Mouse (Mus musculus): ENCODE measurements at regions not wholly inside any gene's neighbourhood (a gene's known extent, or its start where the extent isn't known, plus 50 kb on each side); places are given as distances from the start of the nearest gene placed in this dataset.

GRCm38 (mm10) chr4:53219351-53219750 is 59.7 kb upstream of the Abca1 start:
- DNase-seq (ENCODE audit: low spot score in 2 of 2) = peak in 1 of 2 experiments; percentile 16

DNA sequence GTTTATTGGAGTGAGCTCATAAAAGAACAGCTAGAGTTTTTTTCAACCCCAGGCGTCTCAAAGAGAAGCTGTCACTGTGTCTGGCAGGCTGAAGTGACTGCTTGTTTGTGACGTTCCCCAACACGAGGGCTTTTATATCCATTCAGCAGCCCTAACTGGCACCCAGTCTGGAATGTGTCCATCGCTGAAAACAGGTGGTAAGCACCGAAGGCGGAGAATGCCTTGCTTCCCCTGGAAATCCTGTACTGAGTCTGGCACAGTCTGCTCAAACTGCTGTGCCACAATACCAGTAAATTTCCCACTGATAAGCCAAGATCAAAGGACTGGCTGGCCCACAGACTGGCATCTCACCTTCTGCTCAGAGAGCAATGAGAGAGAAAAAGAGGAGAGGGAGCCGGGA is 59.1 kb upstream of the Abca1 start:
- peak in 1 of 2 experiments; percentile 11 for DNase-seq (ENCODE audit: low spot score in 2 of 2)

DNA sequence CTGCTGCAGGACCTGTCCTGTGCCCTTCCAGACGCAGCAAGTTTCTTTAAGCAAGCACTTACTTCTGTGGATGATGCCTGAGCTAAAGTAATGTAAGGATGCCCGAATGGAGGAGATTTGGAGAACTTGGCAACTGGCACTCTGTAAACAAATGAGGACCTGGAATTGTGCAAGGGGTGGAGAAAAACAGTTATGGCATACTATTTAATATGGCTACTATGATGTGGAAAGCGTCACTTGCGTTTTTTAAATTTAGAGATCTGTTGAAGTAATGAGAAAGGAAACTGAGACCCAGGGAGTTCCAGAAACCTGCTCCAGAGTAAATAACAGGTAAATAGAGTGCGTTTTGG is 58.6 kb upstream of the Abca1 start:
- no peak for DNase-seq (ENCODE audit: low spot score in 2 of 2)

- peak; percentile 54 to 55 for DNase-seq (ENCODE audit: low spot score in 2 of 2)
These were observed 58.1 kb upstream of the Abca1 start for GRCm38 (mm10) chr4:53217608-53218290.

- no peak for DNase-seq (ENCODE audit: low spot score in 2 of 2)
These were observed 52.8 kb upstream of the Abca1 start for GRCm38 (mm10) chr4:53212541-53212940.

- DNase-seq (ENCODE audit: low spot score in 2 of 2) = no peak
These were observed 51.0 kb upstream of the Abca1 start for GRCm38 (mm10) chr4:53210685-53211084.

Data from frontal cortex, postnatal 25 days (tissue).